Mouse (Mus musculus) left cerebral cortex, adult 9 months (tissue): ENCODE data around the gene Zfp13.
A peak's percentile ranks its signal among the peaks of the same experiment; 100 is the strongest.

ENCODE experiments used
- DNase-seq, 2 experiments: peaks; one replicate each; pipeline ENCODE4 v3.0.0; 2022; ENCODE audit warnings: low spot score in 2 of 2

Gene Zfp13

GRCm38 (mm10) chr17:23592208-23592925 lies 6.9 kb downstream of the Zfp13 start:
- DNase-seq, result peak; percentile 93 to 97

GRCm38 (mm10) chr17:23587253-23587652 lies 12.0 kb downstream of the Zfp13 start:
- DNase-seq, result no peak

GRCm38 (mm10) chr17:23585721-23586491 lies 13.4 kb downstream of the Zfp13 start:
- DNase-seq, result peak in 1 of 2 experiments; percentile 82

- no peak for DNase-seq
These were observed 14.5 kb downstream of the Zfp13 start for GRCm38 (mm10) chr17:23584786-23585185.

GRCm38 (mm10) chr17:23575951-23576552 lies 23.2 kb downstream of the Zfp13 start:
- DNase-seq, result no peak

- no peak for DNase-seq
These were observed 25.2 kb downstream of the Zfp13 start for GRCm38 (mm10) chr17:23574130-23574529.

GRCm38 (mm10) chr17:23572059-23572458 lies 27.2 kb downstream of the Zfp13 start:
- no peak for DNase-seq

- DNase-seq, result no peak
These were observed 28.2 kb downstream of the Zfp13 start for GRCm38 (mm10) chr17:23571084-23571483.

- peak in 1 of 2 experiments; percentile 38 for DNase-seq
These were observed 29.3 kb downstream of the Zfp13 start for GRCm38 (mm10) chr17:23570017-23570416.

- DNase-seq, result no peak
These were observed 30.9 kb downstream of the Zfp13 start for GRCm38 (mm10) chr17:23568370-23568769.

GRCm38 (mm10) chr17:23566787-23567186 lies 32.5 kb downstream of the Zfp13 start:
- no peak for DNase-seq

- DNase-seq, result no peak
These were observed 34.9 kb downstream of the Zfp13 start for GRCm38 (mm10) chr17:23564368-23564715.

GRCm38 (mm10) chr17:23563595-23564367 lies 35.5 kb downstream of the Zfp13 start, which contains the start of gene Zfp213:
TSS of gene Zfp213 (minus strand) at chr17:23564238.
- peak; percentile 88 to 94 for DNase-seq

GRCm38 (mm10) chr17:23559767-23560166 lies 39.5 kb downstream of the Zfp13 start:
- DNase-seq, result peak in 1 of 2 experiments; percentile 56

GRCm38 (mm10) chr17:23555243-23555916 lies 43.9 kb downstream of the Zfp13 start:
- no peak for DNase-seq

GRCm38 (mm10) chr17:23554321-23554720 lies 45.0 kb downstream of the Zfp13 start:
- no peak for DNase-seq

- DNase-seq, result no peak
These were observed 45.6 kb downstream of the Zfp13 start for GRCm38 (mm10) chr17:23553634-23554120.

- no peak for DNase-seq
These were observed 46.2 kb downstream of the Zfp13 start for GRCm38 (mm10) chr17:23552896-23553633.

GRCm38 (mm10) chr17:23551963-23552362 lies 47.3 kb downstream of the Zfp13 start:
- no peak for DNase-seq

- no peak for DNase-seq
These were observed 47.9 kb downstream of the Zfp13 start for GRCm38 (mm10) chr17:23551416-23551815.
